Mouse (Mus musculus): ENCODE measurements at regions not wholly inside any gene's neighbourhood (a gene's known extent, or its start where the extent isn't known, plus 50 kb on each side); places are given as distances from the start of the nearest gene placed in this dataset.

DNA sequence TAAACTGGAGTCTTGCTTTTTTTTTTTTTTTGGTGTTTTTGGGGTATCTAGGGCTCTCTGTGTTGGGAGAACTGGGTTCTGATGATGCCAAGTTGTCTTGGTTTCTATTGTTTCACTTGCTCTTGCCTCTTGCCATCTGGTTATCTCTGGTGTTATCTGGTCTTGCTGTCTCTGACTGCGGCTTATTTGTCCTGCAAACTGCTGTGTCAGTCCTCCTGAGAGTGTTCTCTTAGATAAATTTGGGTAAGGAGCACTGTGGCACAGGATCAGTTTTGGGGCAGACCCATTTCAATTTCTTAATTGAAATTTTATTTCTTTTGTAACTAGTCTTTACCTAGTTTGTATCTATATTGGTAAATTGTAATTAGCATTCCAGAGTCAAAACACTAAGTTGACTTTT, 1013.3 kb upstream of the Gje1 start:
- no peak for TF ChIP-seq CTCF (IDR thresholded peaks at IDR 0.05)
- no peak for TF ChIP-seq EP300 (IDR thresholded peaks at IDR 0.05)

All from lung, postnatal 0 days (tissue).